Mouse (Mus musculus) G1E (cell line): ENCODE data around the gene Slc36a2. TPM values are rescaled to one million over a fixed set of nuclear protein-coding genes. Genes with fewer than 3 reads are reported as not detected.

Source experiments
- ATAC-seq: 2 replicates; pipeline ENCODE4 v1.8.0; 2016; ENCODE audit warnings: mild to moderate bottlenecking; ENCODE audit not compliant: insufficient number of reproducible peaks, poor library complexity, low FRiP score, severe bottlenecking; ENCODE audit errors: extremely low read depth
- DNase-seq: peaks from one replicate; pipeline ENCODE4 v3.0.0; 2012; ENCODE audit warnings: low spot score
- H3K27me3 ChIP-seq: 2 replicates; pipeline ENCODE4 v1.6.1; 2012; ENCODE audit warnings: mild to moderate bottlenecking, low read length, inconsistent platforms; ENCODE audit not compliant: insufficient read depth
- H3K36me3 ChIP-seq: replicated peaks from 2 replicates; pipeline ENCODE3; 2012; ENCODE audit warnings: mild to moderate bottlenecking, inconsistent platforms
- H3K4me1 ChIP-seq: 2 replicates; pipeline ENCODE4 v1.6.1; 2012; ENCODE audit warnings: low read depth, low read length, inconsistent platforms, mixed read lengths; ENCODE audit not compliant: insufficient read depth
- H3K4me3 ChIP-seq: 2 replicates; pipeline ENCODE4 v1.5.1; 2012; ENCODE audit warnings: low read depth, mild to moderate bottlenecking, inconsistent platforms, low read length, moderate library complexity, mixed read lengths
- H3K9me3 ChIP-seq: replicated peaks from 2 replicates; pipeline ENCODE4 v1.6.1; 2012; ENCODE audit warnings: inconsistent platforms
- CTCF ChIP-seq: IDR thresholded peaks from 2 replicates; pipeline ENCODE4 v1.5.1; 2012; ENCODE audit warnings: low read depth, low read length, inconsistent platforms, mixed read lengths
- GATA1 ChIP-seq: IDR thresholded peaks from 2 replicates; pipeline ENCODE4 v1.6.1; 2012; ENCODE audit warnings: borderline replicate concordance, low read length, inconsistent platforms, mixed read lengths
- GATA2 ChIP-seq: IDR thresholded peaks from 2 replicates; pipeline ENCODE4 v1.6.1; 2012; ENCODE audit warnings: low read depth, low read length, inconsistent platforms, borderline replicate concordance
- POLR2AphosphoS5 ChIP-seq: IDR thresholded peaks from 2 replicates; pipeline ENCODE4 v1.6.1; 2012; ENCODE audit warnings: low read depth, low read length, inconsistent platforms; ENCODE audit not compliant: insufficient replicate concordance
- TAL1 ChIP-seq: conservative IDR thresholded peaks from 2 replicates; pipeline ENCODE4 v1.6.1; 2012; ENCODE audit warnings: low read depth, low read length, inconsistent platforms, mixed read lengths
- polyA plus RNA-seq: library from polyadenylated mRNA; stranded (reverse); fragments of >175 nt; gene quantifications from 2 replicates; pipeline ENCODE4 v1.2.3, GENCODE M21; 2012
- total RNA-seq, 2 experiments: library from RNA; stranded (forward) in 1 of 2; stranded (reverse) in 1 of 2; fragments of 200-1000 nt in 1 of 2; fragments of >200 nt in 1 of 2; fragmentation: Nextera tagmentation in 1 of 2; gene quantifications; 2 replicates each; pipeline ENCODE4 v1.2.3; 2014 to 2017

Gene Slc36a2
- total and polyA plus RNA-seq, 3 experiments: 0.16 TPM; not detected in 2

- no peaks in the 10 kb centered on the region for H3K9me3 ChIP-seq
- H3K36me3 ChIP-seq: no peaks in the 10 kb centered on the region
- TF ChIP-seq GATA1: no peak
- no peak for TF ChIP-seq TAL1
- TF ChIP-seq POLR2AphosphoS5: no peak
- TF ChIP-seq CTCF: no peak
- no peak for TF ChIP-seq GATA2
- ATAC-seq: no peak
- H3K4me3 ChIP-seq: no peak overlapping the region
- no peak for DNase-seq
- no peaks in the 10 kb centered on the region for H3K4me1 ChIP-seq
- 0 out of 2 replicates have a peak, but pooled peaks cover 3% of the 10 kb centered on the region for H3K27me3 ChIP-seq
These were observed 6.0 kb downstream of the Slc36a2 start for GRCm38 (mm10) chr11:55178830-55179229.

- no peaks in the 10 kb centered on the region for H3K9me3 ChIP-seq
- TF ChIP-seq POLR2AphosphoS5: no peak
- no peak for TF ChIP-seq CTCF
- TF ChIP-seq GATA1: no peak
- TF ChIP-seq GATA2: no peak
- TF ChIP-seq TAL1: no peak
- peaks cover 2% of the 10 kb centered on the region; the same call in 1 of the 2 replicates for H3K27me3 ChIP-seq
- ATAC-seq (no peak), DNase-seq (no peak)
- H3K4me1 ChIP-seq: no peaks in the 10 kb centered on the region
- no peaks in the 10 kb centered on the region for H3K36me3 ChIP-seq
- no peak overlapping the region for H3K4me3 ChIP-seq
These were observed 14.4 kb downstream of the Slc36a2 start for GRCm38 (mm10) chr11:55170501-55170900.

GRCm38 (mm10) chr11:55168914-55169313 is 16.0 kb downstream of the Slc36a2 start:
- Histone ChIP-seq H3K36me3 (no peaks in the 10 kb centered on the region), H3K27me3 (peaks cover 2% of the 10 kb centered on the region; the same call in 1 of the 2 replicates), H3K9me3 (no peaks in the 10 kb centered on the region), H3K4me3 (no peak overlapping the region), H3K4me1 (no peaks in the 10 kb centered on the region)
- DNase-seq (no peak), ATAC-seq (no peak)
- TF ChIP-seq TAL1 (no peak), GATA2 (no peak), CTCF (no peak), GATA1 (no peak), POLR2AphosphoS5 (no peak)

- no peaks in the 10 kb centered on the region for H3K9me3 ChIP-seq
- H3K27me3 ChIP-seq: peaks cover 2% of the 10 kb centered on the region; the same call in 1 of the 2 replicates
- ATAC-seq: no peak
- TF ChIP-seq GATA1 (no peak), GATA2 (no peak), POLR2AphosphoS5 (no peak), TAL1 (no peak), CTCF (no peak)
- H3K4me1 ChIP-seq: no peaks in the 10 kb centered on the region
- DNase-seq: no peak
- H3K4me3 ChIP-seq: no peak overlapping the region
- no peaks in the 10 kb centered on the region for H3K36me3 ChIP-seq
These were observed 16.4 kb downstream of the Slc36a2 start for GRCm38 (mm10) chr11:55168504-55168903.

- no peaks in the 10 kb centered on the region for H3K27me3 ChIP-seq
- H3K4me3 ChIP-seq: no peak overlapping the region
- no peaks in the 10 kb centered on the region for H3K36me3 ChIP-seq
- H3K9me3 ChIP-seq: no peaks in the 10 kb centered on the region
- H3K4me1 ChIP-seq: no peaks in the 10 kb centered on the region
- ATAC-seq (no peak), DNase-seq (no peak)
- TF ChIP-seq GATA1 (no peak), GATA2 (no peak), TAL1 (no peak), POLR2AphosphoS5 (no peak), CTCF (no peak)
These were observed 19.1 kb downstream of the Slc36a2 start for GRCm38 (mm10) chr11:55165748-55166147.

- Histone ChIP-seq H3K4me1 (no peaks in the 10 kb centered on the region), H3K27me3 (no peaks in the 10 kb centered on the region), H3K9me3 (no peaks in the 10 kb centered on the region), H3K4me3 (no peak overlapping the region), H3K36me3 (no peaks in the 10 kb centered on the region)
- ATAC-seq: no peak
- no peak for DNase-seq
- peak; percentile 73 for TF ChIP-seq CTCF
- no peak for TF ChIP-seq POLR2AphosphoS5
These were observed 20.2 kb downstream of the Slc36a2 start for GRCm38 (mm10) chr11:55164723-55165122.
